Mouse (Mus musculus): ENCODE results near the gene Col13a1.
A peak's percentile ranks its signal among the peaks of the same experiment; 100 is the strongest.

Col13a1 gene

GRCm38 (mm10) chr10:61967207-61967606, 11.7 kb downstream of the Col13a1 start:
- no peak for DNase-seq

GRCm38 (mm10) chr10:61965386-61965841, 13.5 kb downstream of the Col13a1 start:
- DNase-seq, result no peak

GRCm38 (mm10) chr10:61956718-61957117, 22.2 kb downstream of the Col13a1 start:
- DNase-seq, result peak; percentile 58

- DNase-seq, result no peak
Observed at GRCm38 (mm10) chr10:61953916-61954315, 25.0 kb downstream of the Col13a1 start.

GRCm38 (mm10) chr10:61949542-61949941, 29.4 kb downstream of the Col13a1 start:
- DNase-seq, result no peak

- DNase-seq, result no peak
Observed at GRCm38 (mm10) chr10:61944386-61944785, 34.5 kb downstream of the Col13a1 start.

GRCm38 (mm10) chr10:61943480-61943879, 35.4 kb downstream of the Col13a1 start:
- no peak for DNase-seq

- no peak for DNase-seq
Observed at GRCm38 (mm10) chr10:61942719-61943118, 36.2 kb downstream of the Col13a1 start.

- DNase-seq, result no peak
Observed at GRCm38 (mm10) chr10:61936211-61937121, 42.4 kb downstream of the Col13a1 start.

GRCm38 (mm10) chr10:61931678-61932077, 47.2 kb downstream of the Col13a1 start:
- DNase-seq, result no peak

GRCm38 (mm10) chr10:61929901-61930300, 49.0 kb downstream of the Col13a1 start:
- no peak for DNase-seq

- peak; percentile 43 for DNase-seq
Observed at GRCm38 (mm10) chr10:61928725-61929651, 49.9 kb downstream of the Col13a1 start.

GRCm38 (mm10) chr10:61925691-61926090, 53.2 kb downstream of the Col13a1 start:
- no peak for DNase-seq

- DNase-seq, result no peak
Observed at GRCm38 (mm10) chr10:61920655-61921365, 58.1 kb downstream of the Col13a1 start.

- no peak for DNase-seq
Observed at GRCm38 (mm10) chr10:61919924-61920654, 58.8 kb downstream of the Col13a1 start.

- no peak for DNase-seq
Observed at GRCm38 (mm10) chr10:61919496-61919895, 59.4 kb downstream of the Col13a1 start.

GRCm38 (mm10) chr10:61917066-61917465, 61.8 kb downstream of the Col13a1 start:
- DNase-seq, result no peak

GRCm38 (mm10) chr10:61911770-61912169, 67.1 kb downstream of the Col13a1 start:
- DNase-seq, result no peak

GRCm38 (mm10) chr10:61909004-61909403, 69.9 kb downstream of the Col13a1 start:
- DNase-seq, result no peak

GRCm38 (mm10) chr10:61906226-61906625, 72.7 kb downstream of the Col13a1 start:
- peak; percentile 5 for DNase-seq

- DNase-seq, result no peak
Observed at GRCm38 (mm10) chr10:61905308-61905707, 73.6 kb downstream of the Col13a1 start.

- DNase-seq, result no peak
Observed at GRCm38 (mm10) chr10:61898116-61898515, 80.8 kb downstream of the Col13a1 start.
